Mouse (Mus musculus) heart, adult 11 months (tissue): ENCODE measurements at regions not wholly inside any gene's neighbourhood (a gene's known extent, or its start where the extent isn't known, plus 50 kb on each side); places are given as distances from the start of the nearest gene placed in this dataset.

Experiments used
- DNase-seq: peaks from one replicate; pipeline ENCODE4 v3.0.0; 2022

- DNase-seq: no peak
Measured at GRCm38 (mm10) chr19:60030212-60030788, 86.8 kb upstream of the Rab11fip2 start.

DNA sequence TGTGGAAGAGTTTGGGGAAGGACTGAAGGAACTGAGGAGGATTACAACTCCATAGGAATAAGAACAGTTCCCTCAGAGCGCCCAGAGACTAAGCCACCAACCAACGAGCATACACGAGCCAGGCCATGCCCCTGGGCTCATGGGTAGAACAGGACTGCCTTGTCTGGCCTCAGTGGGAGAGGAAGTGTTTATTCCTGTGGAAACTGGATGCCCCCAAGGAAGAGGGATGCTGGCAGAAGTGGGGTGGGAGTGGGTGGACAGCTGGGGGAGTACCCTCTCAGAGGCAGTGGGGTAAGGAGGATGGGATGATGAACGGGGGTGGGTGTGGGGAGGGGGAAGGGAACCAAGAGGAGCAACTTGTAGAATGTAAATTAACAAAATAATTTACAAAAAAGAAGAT, 86.3 kb upstream of the Rab11fip2 start:
- DNase-seq: no peak

- no peak for DNase-seq
Measured at GRCm38 (mm10) chr19:60015614-60016300, 72.3 kb upstream of the Rab11fip2 start.

- no peak for DNase-seq
Measured at GRCm38 (mm10) chr19:59995557-59995956, 52.1 kb upstream of the Rab11fip2 start.
